Mouse (Mus musculus): ENCODE data around the gene Lrp5.

DNA sequence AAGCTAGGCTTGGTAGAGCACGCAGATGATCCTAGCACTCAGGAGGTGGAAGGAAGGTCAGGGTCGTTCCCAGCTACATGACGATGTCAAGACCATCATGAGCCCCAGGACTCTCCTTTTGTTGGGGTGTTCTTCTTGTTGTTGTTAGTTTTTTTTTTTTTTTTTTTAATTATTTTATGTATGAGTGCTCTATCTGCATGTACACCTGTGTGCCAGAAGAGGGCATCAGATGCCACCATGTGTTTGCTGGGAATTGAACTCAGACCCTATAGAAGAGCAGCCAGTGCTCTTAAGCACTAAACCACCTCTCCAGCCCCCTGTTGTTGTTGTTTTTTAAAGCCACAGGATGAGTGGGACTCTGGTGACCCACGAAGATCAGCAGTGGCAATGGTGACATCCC, 63.1 kb downstream of the Lrp5 start:
- TF ChIP-seq CTCF (IDR thresholded peaks at IDR 0.05; ENCODE audit: borderline replicate concordance, extremely low read depth, insufficient read depth, insufficient read length) (no peak), POLR2A (IDR thresholded peaks at IDR 0.05; ENCODE audit: borderline replicate concordance, extremely low read depth, insufficient read depth, insufficient read length, poor library complexity, severe bottlenecking) (no peak)

Data from brain, embryonic 14.5 days (tissue).